Mouse (Mus musculus): ENCODE data around the gene Lhfpl3. TPM values are rescaled to one million over a fixed set of nuclear protein-coding genes. Genes with fewer than 3 reads are reported as not detected.

Lhfpl3 gene
- total RNA-seq, 4 experiments from 2014 or later, result 0.08 to 0.13 TPM; not detected in 2

DNA sequence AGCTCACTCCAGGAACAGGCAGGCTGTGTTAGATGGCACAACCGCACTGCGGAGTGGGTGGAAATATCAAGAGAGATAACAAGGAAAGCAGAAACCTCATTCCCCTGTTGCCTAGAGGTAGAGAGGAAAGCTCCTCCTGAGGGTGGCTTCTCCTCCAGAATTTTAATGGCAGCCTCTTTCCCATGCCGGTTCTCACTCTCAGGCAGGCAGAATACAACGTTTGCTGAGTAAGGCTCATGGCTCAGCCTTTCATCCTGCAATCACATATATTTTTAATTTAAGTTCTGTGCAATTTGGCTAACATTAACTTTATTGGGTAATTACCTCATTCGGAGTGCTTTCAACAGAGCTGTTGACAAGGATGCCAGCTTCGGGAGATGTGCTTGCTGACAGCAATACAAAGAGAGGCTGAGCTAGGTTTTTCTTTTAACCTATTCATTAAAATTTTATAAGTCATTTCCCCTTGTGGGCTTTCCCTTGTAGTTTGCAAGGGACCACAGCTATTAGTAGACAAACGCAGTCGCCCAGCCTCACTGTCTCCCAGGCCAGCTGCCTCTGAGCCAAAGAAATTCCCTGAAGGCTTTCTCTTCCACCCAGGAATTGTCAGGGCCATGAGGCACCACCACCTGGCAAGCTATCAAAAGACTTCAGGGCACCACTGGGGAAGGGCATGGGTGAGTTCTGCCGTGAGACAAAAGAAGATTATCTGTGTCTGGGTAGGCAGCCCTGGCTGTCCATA, 394.5 kb downstream of the Lhfpl3 start:
- DNase-seq (ENCODE audit: low spot score in 2 of 2), result no peak

DNA sequence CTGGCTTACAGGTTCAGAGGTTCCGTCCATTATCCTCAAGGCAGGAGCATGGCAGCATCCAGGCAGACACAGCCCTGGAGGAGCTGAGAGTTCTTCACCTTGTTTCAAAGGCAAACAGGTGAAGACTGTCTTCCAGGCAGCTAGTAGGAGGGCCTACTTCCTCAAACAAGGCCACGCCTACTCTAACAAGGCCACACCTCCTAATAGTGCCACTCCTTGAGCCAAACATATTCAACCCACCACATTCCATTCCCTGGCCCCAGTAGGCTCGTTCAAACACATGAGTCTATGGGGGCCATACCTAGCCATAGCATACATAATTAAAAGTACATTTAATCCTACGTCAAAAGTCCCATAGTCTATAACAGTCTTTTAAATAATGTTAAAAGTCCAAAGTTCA, 407.4 kb downstream of the Lhfpl3 start:
- DNase-seq (ENCODE audit: low spot score in 2 of 2), result no peak

DNA sequence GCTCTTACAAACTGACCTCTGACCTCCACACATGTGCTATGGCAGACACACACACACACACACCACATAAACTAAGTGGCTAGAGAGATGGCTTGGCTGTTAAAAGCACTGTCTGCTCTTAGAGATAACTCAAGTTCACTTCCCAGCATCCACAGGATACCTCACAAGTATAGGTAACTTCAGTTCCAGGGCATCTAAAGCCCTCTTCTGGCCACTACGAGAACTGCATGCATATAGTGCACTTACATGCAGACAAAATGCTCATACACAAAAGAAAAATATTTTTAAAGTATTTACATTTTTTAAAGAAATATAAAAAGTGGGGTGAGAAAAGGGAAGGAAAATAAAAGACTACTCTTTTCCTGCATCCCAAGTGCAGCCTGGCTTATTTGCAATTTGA, 408.6 kb downstream of the Lhfpl3 start:
- no peak for DNase-seq (ENCODE audit: low spot score in 2 of 2)

DNA sequence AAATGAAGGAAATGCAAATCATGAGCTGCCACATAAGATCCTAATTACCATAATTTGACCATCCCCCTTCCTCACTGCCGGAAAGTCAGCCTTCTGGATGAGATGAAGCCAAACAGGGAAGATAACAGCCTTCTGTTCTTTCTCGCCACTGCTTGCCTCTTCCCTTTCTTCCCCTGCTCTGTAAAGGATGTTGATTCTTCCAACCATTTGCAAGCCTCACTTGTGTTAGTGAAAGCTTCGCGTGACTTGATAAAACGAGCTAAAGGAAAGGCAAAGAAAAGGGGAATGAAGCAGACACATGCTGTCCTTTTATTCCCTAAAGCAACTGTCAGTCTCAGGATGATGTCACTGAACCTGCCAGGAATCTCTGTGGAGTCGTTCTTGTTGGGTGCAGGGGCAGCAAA, 420.1 kb downstream of the Lhfpl3 start:
- no peak for DNase-seq (ENCODE audit: low spot score in 2 of 2)

DNA sequence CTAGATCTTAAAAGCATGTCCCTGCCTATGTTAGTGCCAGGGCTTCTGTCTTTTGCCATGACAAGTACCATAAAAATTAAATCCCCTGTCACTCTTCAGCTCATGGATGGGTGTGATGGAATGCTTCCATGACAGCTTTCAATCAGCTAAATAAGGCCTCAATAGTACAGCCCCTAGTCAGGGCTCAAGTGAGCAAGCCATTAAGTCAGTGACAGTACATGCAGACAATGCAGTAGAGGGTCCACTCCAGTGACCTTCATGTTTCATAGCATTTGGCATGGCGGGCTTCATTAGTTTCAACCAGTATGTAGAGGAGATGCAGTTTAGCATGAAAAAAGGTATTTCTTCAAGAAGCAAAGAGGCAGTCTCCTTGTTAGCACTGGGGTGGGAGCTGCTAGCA, 420.8 kb downstream of the Lhfpl3 start:
- DNase-seq (ENCODE audit: low spot score in 2 of 2), result no peak

DNA sequence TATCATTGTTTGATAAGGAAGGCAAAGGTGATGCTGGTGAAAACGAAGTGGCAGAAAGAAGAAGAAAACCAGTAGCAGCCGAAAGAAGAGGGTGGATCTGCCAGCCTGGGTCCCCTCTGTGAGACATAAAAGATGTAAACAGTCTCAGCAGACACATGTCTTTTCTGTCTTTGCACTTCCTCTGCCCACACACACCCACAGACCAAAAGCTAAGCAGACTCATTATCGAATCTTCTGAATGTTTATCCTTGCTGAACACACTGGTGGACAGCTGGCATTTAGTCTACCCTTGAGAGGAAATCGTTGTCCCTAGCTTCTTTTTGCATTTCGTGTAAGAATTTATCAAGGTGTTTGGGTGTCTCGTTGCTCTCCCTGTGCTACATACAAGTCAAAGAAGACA, 443.8 kb downstream of the Lhfpl3 start:
- no peak for DNase-seq (ENCODE audit: low spot score in 2 of 2)

DNA sequence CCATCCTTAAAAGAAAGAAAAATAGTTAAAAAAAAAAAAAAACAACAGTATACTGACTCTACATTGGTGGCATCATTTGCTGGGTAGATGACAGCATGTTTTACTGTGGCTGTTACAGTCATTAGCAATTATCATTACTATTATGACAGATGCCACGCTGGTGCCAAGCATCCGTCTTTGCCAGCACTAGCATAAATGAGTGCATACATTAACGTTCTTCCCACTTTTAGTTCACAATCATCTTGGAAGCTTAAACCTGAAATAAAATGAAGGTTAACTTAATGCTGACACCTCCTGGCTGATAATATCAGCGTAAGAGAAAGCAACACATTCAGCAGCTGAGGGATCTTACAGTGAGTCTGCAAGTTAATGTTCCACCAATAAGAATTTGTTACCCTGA, 451.0 kb downstream of the Lhfpl3 start:
- DNase-seq (ENCODE audit: low spot score in 2 of 2), result no peak

DNA sequence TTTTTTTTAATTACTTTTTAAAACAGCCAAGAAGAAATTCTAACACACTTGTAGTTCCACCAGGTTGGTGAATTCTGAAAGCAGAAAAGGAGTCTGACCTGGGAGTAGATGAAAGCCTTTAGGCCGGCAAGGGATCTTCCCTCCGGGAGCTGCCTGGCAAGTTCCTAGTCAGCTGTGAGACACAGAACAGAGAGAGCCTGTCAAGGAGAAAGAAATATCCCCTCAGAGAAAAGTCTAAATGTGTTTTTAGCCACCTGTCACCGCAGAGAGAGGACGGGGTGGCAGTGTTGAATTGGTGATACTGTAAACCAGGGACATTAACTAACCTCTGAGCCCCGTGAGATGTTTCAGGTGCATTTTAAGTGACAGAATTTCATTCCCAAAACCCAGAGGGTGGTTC, 467.2 kb downstream of the Lhfpl3 start:
- no peak for DNase-seq (ENCODE audit: low spot score in 2 of 2)

DNA sequence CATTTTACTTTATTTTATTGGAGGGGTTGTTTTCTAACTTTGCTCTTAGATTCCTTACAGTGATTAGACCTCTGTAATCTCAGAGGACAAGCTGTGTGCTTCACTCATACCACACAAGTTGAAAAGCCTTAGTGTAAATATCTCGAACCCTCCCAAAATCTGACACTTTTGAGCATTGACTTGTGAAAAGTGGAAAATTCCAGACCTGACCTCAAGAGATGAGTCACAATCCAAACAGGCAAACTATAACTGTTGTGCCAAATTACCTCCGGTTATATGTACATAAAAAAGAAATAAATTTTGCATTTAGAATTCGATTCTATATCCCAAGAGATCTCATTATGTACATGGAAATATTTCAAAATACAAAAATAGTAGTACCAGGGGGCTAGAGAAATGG, 468.8 kb downstream of the Lhfpl3 start:
- DNase-seq (ENCODE audit: low spot score in 2 of 2), result no peak

DNA sequence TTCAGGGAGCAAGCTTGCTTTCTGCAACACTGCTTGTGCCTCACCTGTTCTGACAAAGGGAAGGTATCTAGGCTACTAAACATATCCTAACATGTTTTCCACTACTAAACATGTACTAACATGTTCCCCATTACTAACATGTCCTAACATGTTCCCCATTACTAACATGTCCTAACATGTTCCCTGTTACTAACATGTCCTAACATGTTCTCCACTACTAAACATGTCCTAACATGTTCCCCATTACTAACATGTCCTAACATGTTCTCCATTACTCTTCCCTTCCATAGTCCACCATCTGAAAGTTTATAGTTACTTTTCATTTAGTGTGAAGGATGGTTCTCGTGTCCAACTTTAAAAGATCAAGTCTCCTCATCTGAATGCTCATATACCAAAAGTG, 473.8 kb downstream of the Lhfpl3 start:
- DNase-seq (ENCODE audit: low spot score in 2 of 2), result no peak

DNA sequence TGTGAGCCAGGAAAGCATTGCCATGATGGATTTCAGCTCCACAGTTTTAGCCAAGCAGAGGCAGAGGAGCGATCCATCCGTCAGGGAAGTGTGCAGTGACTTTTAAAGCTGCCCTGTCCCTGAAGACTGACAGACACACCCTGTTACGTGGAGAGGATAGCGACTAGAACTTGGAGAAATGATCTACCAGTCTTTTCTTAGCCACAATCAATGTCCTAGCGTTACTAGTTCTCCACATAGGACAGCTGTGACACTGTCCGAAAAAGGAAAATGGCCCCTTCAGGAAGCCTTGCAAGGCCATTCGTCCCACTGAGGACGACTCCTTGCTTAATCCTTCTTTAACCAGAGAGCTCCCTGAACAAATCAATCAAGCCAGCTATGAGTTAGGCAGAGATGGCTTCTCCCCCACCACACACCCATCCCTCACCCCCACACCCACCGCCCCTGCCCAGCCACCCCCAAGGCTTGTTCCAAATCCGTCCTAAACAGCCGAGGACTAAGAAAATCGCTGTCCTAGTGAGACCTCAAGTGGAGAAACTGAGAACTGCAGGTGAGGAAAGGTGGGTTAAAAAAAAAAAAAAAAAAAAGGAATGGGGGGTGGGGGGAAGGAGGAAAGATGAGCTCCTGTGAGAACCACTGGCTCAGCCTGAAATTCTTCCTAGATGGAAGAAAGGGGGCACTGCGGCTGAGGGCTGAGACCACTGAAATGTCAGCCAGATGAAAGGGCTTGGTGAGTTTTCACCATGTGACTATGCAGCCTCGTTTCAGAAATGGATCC, 479.1 kb downstream of the Lhfpl3 start:
- no peak for DNase-seq (ENCODE audit: low spot score in 2 of 2)

DNA sequence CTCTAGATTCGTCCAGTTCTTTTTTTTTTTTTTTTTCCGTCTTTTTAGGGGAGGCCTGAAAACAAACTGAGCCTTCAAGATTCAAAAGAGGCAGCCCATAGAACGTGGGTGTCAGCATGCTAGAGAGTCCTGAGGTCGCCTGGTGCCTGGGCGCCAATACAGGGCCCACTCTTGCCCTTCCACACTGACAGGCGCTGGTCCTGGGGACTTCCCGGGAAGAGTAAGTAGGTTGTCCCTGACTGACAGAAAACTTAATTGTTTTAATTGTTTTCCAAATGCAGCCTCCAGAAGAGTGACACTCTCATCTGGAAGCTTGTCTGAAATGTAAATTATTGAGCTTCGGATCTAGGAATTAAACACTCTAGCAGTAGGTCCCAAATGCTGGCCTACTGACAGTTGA, 479.8 kb downstream of the Lhfpl3 start:
- no peak for DNase-seq (ENCODE audit: low spot score in 2 of 2)

DNA sequence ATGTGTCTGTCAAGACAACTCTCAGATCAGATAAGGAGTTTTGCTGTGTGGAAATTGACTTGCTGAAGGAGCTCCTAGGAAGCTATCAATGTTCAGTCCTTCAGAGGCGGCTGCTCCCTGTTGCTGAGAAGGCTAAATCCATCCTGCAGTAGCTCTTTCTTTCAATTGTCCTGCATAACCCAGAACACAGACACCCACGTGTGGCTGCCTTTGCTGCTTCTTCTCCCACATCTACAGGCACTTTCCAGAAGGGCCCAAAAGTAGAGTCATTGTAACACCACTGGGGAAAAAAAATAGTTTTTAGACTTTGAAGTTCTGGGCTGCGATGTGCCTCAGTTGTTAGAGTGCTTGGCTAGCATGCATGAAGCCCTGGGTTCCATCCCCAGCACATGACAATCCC, 480.9 kb downstream of the Lhfpl3 start:
- DNase-seq (ENCODE audit: low spot score in 2 of 2), result no peak

DNA sequence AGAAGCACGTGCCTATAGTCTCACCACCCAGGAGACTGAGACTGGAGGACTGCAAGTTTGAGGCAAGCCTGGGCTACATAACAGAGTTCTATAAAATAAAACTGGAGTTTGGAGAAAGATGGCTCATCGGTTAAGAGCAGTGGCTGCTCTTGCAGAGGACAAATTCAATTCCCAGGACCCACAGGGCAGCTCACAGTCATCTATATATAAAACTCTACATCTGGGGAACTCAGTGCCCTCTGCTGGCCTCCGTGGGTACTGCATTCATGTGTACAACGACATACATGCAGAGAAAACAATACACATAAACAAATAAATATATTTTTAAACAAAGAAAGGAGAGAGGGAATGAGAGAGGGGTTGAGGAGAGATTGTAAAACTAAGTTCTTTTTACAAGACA, 501.1 kb downstream of the Lhfpl3 start:
- no peak for DNase-seq (ENCODE audit: low spot score in 2 of 2)

DNA sequence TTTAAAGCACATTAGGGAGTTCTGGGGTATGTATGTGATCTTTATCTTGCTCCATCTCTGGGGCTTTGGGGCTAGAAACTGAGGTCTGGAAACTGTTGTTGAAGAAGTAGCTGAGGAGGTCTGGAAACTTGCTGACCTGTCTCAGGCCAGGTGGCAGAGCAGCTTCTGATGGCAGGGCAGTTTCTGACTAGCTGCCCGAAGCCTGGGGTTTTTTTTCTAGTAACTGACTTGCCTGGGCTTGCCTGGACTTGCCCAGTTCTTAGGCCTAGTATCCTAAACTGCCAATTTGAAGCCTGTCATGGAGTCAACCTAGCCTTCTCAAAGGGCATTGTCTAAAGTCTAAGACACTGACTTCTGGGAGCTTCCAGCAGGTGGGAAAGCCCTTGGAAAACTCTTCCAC, 501.9 kb downstream of the Lhfpl3 start:
- no peak for DNase-seq (ENCODE audit: low spot score in 2 of 2)

DNA sequence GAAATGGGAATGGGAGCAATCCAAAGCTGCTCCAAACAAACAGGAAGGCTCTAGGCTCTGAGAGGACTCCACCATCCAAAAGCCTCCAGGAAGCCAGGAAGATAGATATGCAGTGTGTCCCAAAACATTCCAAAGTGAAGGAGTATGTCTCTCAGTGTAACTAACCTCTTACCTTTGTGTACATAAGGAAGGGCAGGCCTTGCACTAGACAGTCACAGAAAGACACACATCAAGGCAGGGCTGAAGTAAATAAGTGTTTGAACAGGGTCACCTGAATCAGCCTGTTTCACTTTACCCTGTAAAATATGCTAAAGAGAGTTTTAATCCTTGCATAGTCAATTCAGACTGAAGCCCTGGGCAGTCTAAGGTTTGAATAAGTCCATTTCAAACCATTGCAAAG, 502.4 kb downstream of the Lhfpl3 start:
- no peak for DNase-seq (ENCODE audit: low spot score in 2 of 2)

DNA sequence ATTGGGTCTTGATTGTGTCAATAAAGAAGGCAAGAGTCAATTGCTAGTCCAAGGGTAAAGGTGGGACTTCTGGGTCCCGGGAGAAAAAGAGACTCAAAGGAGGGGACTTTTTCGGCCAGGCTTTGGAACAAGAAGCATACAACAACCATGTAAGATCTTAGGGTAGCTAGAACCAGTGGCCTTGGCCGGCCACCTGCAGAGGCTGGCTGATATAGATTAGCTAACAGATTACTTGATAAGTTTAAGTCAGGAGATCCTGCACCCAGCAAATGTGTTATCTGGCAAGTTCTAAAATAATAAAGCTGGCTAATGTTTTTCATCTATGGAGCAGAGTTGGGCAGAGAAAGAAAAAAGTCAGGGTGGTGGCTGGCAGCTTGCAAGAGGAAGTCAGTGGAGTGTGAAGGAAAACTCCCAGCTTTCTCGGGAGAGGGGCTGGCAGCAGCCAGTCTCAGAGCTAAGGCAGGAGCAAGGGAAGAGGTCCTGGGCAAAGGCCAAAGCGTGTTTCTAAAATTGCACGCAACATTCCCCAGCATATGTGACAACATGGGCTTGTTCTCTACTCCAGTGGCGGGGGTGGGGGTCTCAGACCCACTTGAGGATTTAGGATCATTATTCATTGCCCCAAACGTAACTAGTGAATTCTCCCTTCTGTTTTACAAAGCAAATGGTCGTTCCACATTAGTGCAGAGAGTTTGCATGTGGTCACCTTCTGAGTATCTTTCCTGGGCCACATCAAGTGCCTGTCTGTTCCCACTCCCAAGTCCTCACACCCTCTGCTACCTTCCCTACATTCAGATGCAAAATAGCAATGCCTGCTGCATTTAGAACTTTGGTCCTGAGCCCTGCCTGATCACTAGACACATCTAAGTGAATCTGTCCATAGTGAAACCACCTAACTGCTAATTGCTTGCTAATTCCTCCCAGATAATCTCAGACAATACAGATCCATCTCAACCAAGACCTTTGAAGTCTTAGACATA, 504.3 kb downstream of the Lhfpl3 start:
- no peak for DNase-seq (ENCODE audit: low spot score in 2 of 2)

DNA sequence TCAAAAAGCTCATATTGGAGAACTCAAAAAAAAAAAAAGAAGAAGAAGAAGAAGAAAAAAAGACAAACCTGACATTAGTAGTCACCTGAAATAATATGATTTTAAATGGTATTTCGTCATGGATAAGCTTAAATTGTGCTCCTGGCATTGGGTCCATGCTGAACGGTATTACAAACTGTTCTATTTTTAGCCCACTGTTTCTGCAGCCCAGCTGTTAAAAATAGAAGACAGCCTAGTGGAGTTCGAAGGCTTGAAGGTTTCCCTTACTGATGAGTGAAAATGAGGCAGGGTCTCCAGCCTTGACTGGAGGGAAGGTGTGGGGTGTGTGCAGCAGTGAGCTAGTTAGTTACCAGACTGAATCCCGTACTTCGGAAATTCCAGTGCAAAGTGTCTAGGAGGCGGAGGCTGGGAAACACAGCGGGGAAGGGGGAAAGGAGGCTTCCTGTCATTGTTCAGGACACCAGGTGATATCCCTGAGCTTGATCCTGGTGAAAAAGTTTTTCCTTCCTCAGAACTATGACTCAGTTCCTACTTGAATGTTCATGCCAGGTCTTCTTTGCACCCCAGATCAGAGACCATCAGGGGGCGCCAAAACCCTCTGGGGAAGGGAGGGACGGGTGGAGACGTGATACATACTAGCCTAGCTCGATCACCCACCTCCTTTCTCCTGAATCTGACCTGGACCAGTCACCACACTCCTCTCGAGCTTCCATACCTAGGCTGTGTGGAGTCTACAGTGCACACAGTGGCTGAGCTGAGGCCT, 505.8 kb downstream of the Lhfpl3 start:
- peak; percentile 71 to 73 for DNase-seq (ENCODE audit: low spot score in 2 of 2)

DNA sequence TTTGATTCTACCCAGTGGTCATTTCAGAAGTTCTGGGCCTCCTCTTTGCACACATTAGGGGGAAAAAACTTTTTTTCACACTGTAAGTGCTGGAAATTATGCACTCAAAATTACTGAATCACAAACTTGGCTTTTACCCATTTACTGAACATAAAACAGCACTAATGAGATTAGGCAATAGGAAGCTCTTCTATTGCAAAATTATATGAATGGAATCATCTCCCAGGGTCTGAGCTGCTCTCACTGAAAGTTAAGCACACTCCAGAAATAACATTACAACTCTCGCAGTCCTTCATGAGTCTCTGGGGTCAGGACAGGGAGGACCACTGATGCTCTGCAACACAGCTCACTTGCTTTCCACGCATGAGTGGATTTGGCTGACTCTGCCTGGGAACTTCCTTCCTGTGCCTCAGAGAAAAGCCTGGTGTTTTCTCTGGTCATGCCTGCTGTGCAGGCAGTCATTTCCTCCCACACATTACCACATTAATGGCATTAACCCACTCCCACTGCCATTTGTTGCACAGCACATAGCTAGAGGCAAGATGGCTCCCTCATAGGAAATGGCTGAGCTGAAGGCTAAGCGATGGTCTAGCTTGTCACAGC, 510.1 kb downstream of the Lhfpl3 start:
- DNase-seq (ENCODE audit: low spot score in 2 of 2), result no peak

DNA sequence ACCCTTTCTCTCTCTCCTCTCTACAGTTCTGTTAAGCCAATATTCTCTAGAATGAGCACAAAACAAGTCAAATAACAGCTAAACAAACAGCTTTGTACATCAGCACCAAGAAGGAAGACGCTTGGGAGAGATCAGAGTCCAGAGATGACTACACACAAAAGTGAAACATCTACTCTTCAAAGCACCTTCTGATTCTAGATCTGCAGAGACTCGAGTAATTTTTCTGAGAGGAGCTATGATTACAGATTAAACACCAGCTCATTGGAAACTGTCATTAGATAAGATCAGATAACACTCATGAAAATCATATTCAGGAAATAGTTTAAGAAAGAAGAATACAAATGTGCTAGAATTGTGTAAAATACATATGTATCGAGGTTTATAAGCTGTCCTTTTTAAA, 527.5 kb downstream of the Lhfpl3 start:
- no peak for DNase-seq (ENCODE audit: low spot score in 2 of 2)

DNA sequence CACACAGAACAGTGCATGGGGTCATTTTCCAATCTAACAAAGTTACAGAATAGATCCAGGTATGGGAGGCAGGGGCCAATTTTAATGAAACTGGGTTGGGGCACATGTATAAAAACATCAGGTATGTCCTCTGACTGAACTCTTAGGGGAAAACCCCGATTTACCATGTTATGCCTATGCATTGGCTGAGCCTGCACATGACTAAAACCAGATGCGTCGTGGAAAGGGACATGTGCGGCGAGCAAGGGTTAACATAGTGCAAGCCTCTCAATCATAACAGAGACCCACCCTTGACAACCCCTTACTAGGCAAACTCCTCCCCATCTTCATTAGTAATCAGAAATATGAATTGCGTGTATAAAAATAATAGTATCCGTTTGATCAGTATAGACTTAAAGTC, 533.5 kb downstream of the Lhfpl3 start:
- DNase-seq (ENCODE audit: low spot score in 2 of 2), result no peak

All from gastrocnemius, adult 8-10 months (tissue).